Mouse (Mus musculus): ENCODE data around the gene 1600002K03Rik. TPM values are rescaled to one million over a fixed set of nuclear protein-coding genes. Genes with fewer than 3 reads are reported as not detected.

The 1600002K03Rik gene
- total and polyA plus RNA-seq, 3 experiments, result 4.8 to 8.9 TPM; not detected in 1

DNA sequence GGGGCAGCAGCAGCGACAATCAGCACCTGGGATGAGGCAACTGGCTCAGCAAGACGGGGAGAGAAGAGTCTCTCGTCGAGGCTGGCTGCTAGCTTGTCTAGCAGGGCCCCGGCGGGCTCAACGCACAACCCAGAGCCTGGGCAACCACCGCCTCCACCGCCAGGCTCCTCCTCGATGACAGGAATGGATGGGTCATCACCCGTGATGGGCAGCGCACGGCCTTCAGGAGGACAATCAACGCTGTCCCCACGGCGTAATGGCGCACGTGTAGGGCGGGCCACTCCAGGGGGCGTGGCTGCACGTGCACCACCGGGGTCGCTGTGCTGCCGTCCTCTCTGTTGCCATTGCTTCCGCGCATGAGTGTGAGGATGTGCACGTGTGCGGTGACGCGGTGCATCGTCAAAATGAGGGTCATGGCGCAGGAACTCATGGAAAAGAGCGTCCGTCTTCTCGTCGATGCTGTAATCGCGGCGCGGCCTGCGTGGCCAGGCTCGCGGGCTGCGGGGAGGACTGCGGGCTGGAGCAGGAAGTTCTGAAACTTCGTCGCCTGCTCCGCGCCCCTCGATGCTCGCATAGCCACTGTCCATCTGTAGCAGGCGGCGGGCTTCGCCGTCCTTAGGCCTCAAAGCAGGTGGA, 41.3 kb upstream of the 1600002K03Rik start:
- no peak for TF ChIP-seq CTCF (IDR thresholded peaks at IDR 0.05; ENCODE audit: low read depth, low read length)
- TF ChIP-seq POLR2AphosphoS5 (IDR thresholded peaks at IDR 0.05; ENCODE audit: insufficient replicate concordance, low read depth, low read length), result no peak; the same call in 1 of the 2 replicates
- no peak for TF ChIP-seq GATA2 (IDR thresholded peaks at IDR 0.05; ENCODE audit: borderline replicate concordance, low read depth, low read length)
- no peak for TF ChIP-seq TAL1 (conservative IDR thresholded peaks at IDR 0.05; ENCODE audit: low read depth, low read length)
- TF ChIP-seq GATA1 (IDR thresholded peaks at IDR 0.05; ENCODE audit: borderline replicate concordance, low read length), result no peak
- Histone ChIP-seq H3K4me3 (ENCODE audit: low read depth, low read length) (peak overlapping the region; percentile 0; the same call in 1 of the 2 replicates), H3K4me1 (ENCODE audit: insufficient read depth, low read depth, low read length) (peaks cover 46% of the 10 kb centered on the region), H3K27me3 (ENCODE audit: insufficient read depth, low read length) (no peaks in the 10 kb centered on the region; the same call in 1 of the 2 replicates), H3K36me3 (replicated peaks) (peaks cover 100% of the 10 kb centered on the region), H3K9me3 (replicated peaks) (peaks cover 7% of the 10 kb centered on the region; the same call in 1 of the 2 replicates)
- DNase-seq (ENCODE audit: low spot score) (no peak), ATAC-seq (ENCODE audit: extremely low read depth, insufficient number of reproducible peaks, low FRiP score, poor library complexity, severe bottlenecking) (no peak)

- Histone ChIP-seq H3K4me1 (ENCODE audit: insufficient read depth, low read depth, low read length) (peaks cover 48% of the 10 kb centered on the region), H3K4me3 (ENCODE audit: low read depth, low read length) (no peak overlapping the region), H3K36me3 (replicated peaks) (peaks cover 100% of the 10 kb centered on the region), H3K27me3 (ENCODE audit: insufficient read depth, low read length) (no peaks in the 10 kb centered on the region; the same call in 1 of the 2 replicates), H3K9me3 (replicated peaks) (peaks cover 7% of the 10 kb centered on the region; the same call in 1 of the 2 replicates)
- no peak for TF ChIP-seq GATA1 (IDR thresholded peaks at IDR 0.05; ENCODE audit: borderline replicate concordance, low read length)
- no peak for TF ChIP-seq CTCF (IDR thresholded peaks at IDR 0.05; ENCODE audit: low read depth, low read length)
- TF ChIP-seq TAL1 (conservative IDR thresholded peaks at IDR 0.05; ENCODE audit: low read depth, low read length), result no peak
- no peak for TF ChIP-seq POLR2AphosphoS5 (IDR thresholded peaks at IDR 0.05; ENCODE audit: insufficient replicate concordance, low read depth, low read length)
- TF ChIP-seq GATA2 (IDR thresholded peaks at IDR 0.05; ENCODE audit: borderline replicate concordance, low read depth, low read length), result no peak
- no peak for DNase-seq (ENCODE audit: low spot score)
- no peak for ATAC-seq (ENCODE audit: extremely low read depth, insufficient number of reproducible peaks, low FRiP score, poor library complexity, severe bottlenecking)
Measured at GRCm38 (mm10) chr10:80131952-80132350, 40.8 kb upstream of the 1600002K03Rik start.

DNA sequence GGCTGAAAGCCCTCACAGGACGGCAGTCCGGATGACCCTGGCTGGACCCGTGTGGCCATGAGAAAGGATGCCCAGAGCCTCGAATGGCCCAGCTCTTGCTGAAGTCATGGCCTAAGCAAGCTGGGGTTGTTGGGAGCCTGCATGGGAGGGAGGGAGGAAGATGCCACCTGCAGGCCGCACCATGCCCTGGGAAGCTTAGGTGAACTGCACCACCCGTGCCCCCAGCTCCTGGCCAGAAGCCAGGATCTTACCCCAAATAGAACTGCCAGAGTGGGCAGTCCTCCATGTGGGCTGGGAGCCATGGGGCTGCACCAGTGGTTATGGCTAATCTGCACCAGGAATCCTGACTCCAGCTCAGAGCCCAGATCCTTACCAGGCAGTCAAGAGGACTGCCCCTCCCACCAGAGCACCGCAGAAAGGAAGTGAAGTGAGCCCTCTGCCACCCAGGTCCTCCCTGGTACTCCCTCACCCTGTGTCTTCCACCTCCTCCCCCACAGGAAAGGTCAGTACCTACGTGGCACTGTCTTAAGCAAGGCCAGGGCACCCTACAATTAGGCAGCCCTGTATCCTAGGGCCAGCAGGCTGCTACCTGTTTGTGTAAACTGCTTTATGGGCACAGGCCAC, 39.4 kb upstream of the 1600002K03Rik start:
- H3K4me1 ChIP-seq (ENCODE audit: insufficient read depth, low read depth, low read length), result peaks cover 61% of the 10 kb centered on the region
- ATAC-seq (ENCODE audit: extremely low read depth, insufficient number of reproducible peaks, low FRiP score, poor library complexity, severe bottlenecking), result no peak

DNA sequence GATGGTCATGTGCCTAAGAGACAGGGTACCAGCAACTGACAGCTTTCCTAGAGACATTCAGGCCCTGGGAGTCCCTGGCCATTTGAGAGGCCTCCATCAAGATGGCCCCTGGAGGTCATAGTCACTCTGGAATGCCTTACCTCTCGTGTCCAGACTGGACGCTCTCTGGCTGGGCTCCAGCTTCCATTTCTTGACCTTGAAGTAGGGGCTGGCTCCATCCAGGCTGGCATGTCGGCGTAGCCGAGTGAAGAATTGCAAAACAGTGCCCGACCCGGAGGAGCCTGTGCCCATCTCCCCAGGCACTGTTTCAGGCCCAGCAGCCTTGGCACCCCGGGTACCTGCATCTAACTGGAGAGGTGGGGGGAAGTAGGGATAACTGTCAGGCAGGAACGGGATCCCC, 38.3 kb upstream of the 1600002K03Rik start:
- no peak for DNase-seq (ENCODE audit: low spot score)
- Histone ChIP-seq H3K36me3 (replicated peaks) (peaks cover 83% of the 10 kb centered on the region), H3K4me3 (ENCODE audit: low read depth, low read length) (no peak overlapping the region; the same call in 1 of the 2 replicates), H3K9me3 (replicated peaks) (peaks cover 7% of the 10 kb centered on the region; the same call in 1 of the 2 replicates), H3K27me3 (ENCODE audit: insufficient read depth, low read length) (no peaks in the 10 kb centered on the region; the same call in 1 of the 2 replicates), H3K4me1 (ENCODE audit: insufficient read depth, low read depth, low read length) (peaks cover 68% of the 10 kb centered on the region)
- ATAC-seq (ENCODE audit: extremely low read depth, insufficient number of reproducible peaks, low FRiP score, poor library complexity, severe bottlenecking), result no peak
- no peak for TF ChIP-seq GATA2 (IDR thresholded peaks at IDR 0.05; ENCODE audit: borderline replicate concordance, low read depth, low read length)
- no peak for TF ChIP-seq CTCF (IDR thresholded peaks at IDR 0.05; ENCODE audit: low read depth, low read length)
- no peak for TF ChIP-seq GATA1 (IDR thresholded peaks at IDR 0.05; ENCODE audit: borderline replicate concordance, low read length)
- no peak for TF ChIP-seq POLR2AphosphoS5 (IDR thresholded peaks at IDR 0.05; ENCODE audit: insufficient replicate concordance, low read depth, low read length)
- no peak for TF ChIP-seq TAL1 (conservative IDR thresholded peaks at IDR 0.05; ENCODE audit: low read depth, low read length)

More for the DNA sequence above, 39.4 kb upstream of the 1600002K03Rik start:
- Histone ChIP-seq H3K9me3 (replicated peaks) (peaks cover 7% of the 10 kb centered on the region; the same call in 1 of the 2 replicates), H3K27me3 (ENCODE audit: insufficient read depth, low read length) (no peaks in the 10 kb centered on the region; the same call in 1 of the 2 replicates), H3K4me3 (ENCODE audit: low read depth, low read length) (no peak overlapping the region), H3K36me3 (replicated peaks) (peaks cover 94% of the 10 kb centered on the region)
- no peak for DNase-seq (ENCODE audit: low spot score)
- TF ChIP-seq CTCF (IDR thresholded peaks at IDR 0.05; ENCODE audit: low read depth, low read length) (no peak), GATA2 (IDR thresholded peaks at IDR 0.05; ENCODE audit: borderline replicate concordance, low read depth, low read length) (no peak), POLR2AphosphoS5 (IDR thresholded peaks at IDR 0.05; ENCODE audit: insufficient replicate concordance, low read depth, low read length) (0 out of 2 replicates have a peak, but pooled peaks have one; percentile 40)

DNA sequence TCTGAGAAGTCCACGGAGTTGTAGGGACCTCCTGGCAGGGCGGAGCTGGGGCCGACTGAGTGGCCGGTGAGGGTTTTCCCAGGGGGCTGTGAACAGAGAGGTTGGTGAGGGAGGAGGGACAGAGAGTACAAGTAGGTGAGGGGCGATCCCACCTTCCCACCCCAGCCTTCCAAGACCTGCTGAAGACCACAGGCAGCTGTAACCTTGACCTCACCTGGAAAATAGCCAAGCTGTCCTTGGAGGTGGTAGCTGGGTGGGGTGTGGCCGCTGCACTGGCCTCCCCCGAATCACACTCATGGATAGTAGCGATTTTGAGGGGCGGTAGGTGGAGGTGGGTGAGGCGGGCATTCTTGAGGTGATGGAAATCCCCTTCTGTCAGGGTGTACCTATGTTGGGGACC, 37.6 kb upstream of the 1600002K03Rik start:
- TF ChIP-seq TAL1 (conservative IDR thresholded peaks at IDR 0.05; ENCODE audit: low read depth, low read length) (no peak), GATA2 (IDR thresholded peaks at IDR 0.05; ENCODE audit: borderline replicate concordance, low read depth, low read length) (no peak), CTCF (IDR thresholded peaks at IDR 0.05; ENCODE audit: low read depth, low read length) (no peak), POLR2AphosphoS5 (IDR thresholded peaks at IDR 0.05; ENCODE audit: insufficient replicate concordance, low read depth, low read length) (no peak), GATA1 (IDR thresholded peaks at IDR 0.05; ENCODE audit: borderline replicate concordance, low read length) (no peak)
- no peak for DNase-seq (ENCODE audit: low spot score)
- peaks cover 68% of the 10 kb centered on the region for H3K4me1 ChIP-seq (ENCODE audit: insufficient read depth, low read depth, low read length)
- peaks cover 7% of the 10 kb centered on the region; the same call in 1 of the 2 replicates for H3K9me3 ChIP-seq (replicated peaks)
- peaks cover 76% of the 10 kb centered on the region for H3K36me3 ChIP-seq (replicated peaks)
- H3K27me3 ChIP-seq (ENCODE audit: insufficient read depth, low read length), result no peaks in the 10 kb centered on the region; the same call in 1 of the 2 replicates
- no peak overlapping the region for H3K4me3 ChIP-seq (ENCODE audit: low read depth, low read length)
- no peak for ATAC-seq (ENCODE audit: extremely low read depth, insufficient number of reproducible peaks, low FRiP score, poor library complexity, severe bottlenecking)

- H3K36me3 ChIP-seq (replicated peaks), result peaks cover 71% of the 10 kb centered on the region
- peaks cover 73% of the 10 kb centered on the region for H3K4me1 ChIP-seq (ENCODE audit: insufficient read depth, low read depth, low read length)
- H3K27me3 ChIP-seq (ENCODE audit: insufficient read depth, low read length), result no peaks in the 10 kb centered on the region; the same call in 1 of the 2 replicates
- ATAC-seq (ENCODE audit: extremely low read depth, insufficient number of reproducible peaks, low FRiP score, poor library complexity, severe bottlenecking) (no peak), DNase-seq (ENCODE audit: low spot score) (no peak)
- peaks cover 7% of the 10 kb centered on the region; the same call in 1 of the 2 replicates for H3K9me3 ChIP-seq (replicated peaks)
- no peak overlapping the region for H3K4me3 ChIP-seq (ENCODE audit: low read depth, low read length)
- TF ChIP-seq CTCF (IDR thresholded peaks at IDR 0.05; ENCODE audit: low read depth, low read length) (no peak), GATA1 (IDR thresholded peaks at IDR 0.05; ENCODE audit: borderline replicate concordance, low read length) (no peak), GATA2 (IDR thresholded peaks at IDR 0.05; ENCODE audit: borderline replicate concordance, low read depth, low read length) (no peak), TAL1 (conservative IDR thresholded peaks at IDR 0.05; ENCODE audit: low read depth, low read length) (no peak), POLR2AphosphoS5 (IDR thresholded peaks at IDR 0.05; ENCODE audit: insufficient replicate concordance, low read depth, low read length) (no peak)
Measured at GRCm38 (mm10) chr10:80135641-80136040, 37.1 kb upstream of the 1600002K03Rik start.

Measured in G1E (cell line).